Mouse (Mus musculus) megakaryocyte, embryonic 14.5 days (primary cell): ENCODE results near the gene Dnaja3.

ENCODE experiments used
- FLI1 ChIP-seq: IDR thresholded peaks from 2 replicates; pipeline ENCODE4 v1.6.1; 2012; ENCODE audit warnings: low read length, inconsistent platforms, mixed read lengths
- GATA1 ChIP-seq: IDR thresholded peaks from 3 replicates; pipeline ENCODE4 v1.6.1; 2012; ENCODE audit warnings: mixed read lengths, low read length, inconsistent platforms, borderline replicate concordance

GRCm38 (mm10) chr16:4684457-4684791 is 44.6 kb downstream of the Dnaja3 start:
- TF ChIP-seq GATA1 (no peak), FLI1 (no peak)
